Mouse (Mus musculus) neural tube, embryonic 11.5 days (tissue): ENCODE results near the gene Itpr1. TPM values are rescaled to one million over a fixed set of nuclear protein-coding genes. Genes with fewer than 3 reads are reported as not detected.

ENCODE experiments used
- ATAC-seq: fragments of 200-750 bp; cut with Nextera tagmentation; 2 replicates; pipeline ENCODE4 v1.8.0; 2017; ENCODE audit warnings: moderate number of reproducible peaks, mild to moderate bottlenecking, moderate TSS enrichment, moderate library complexity; ENCODE audit not compliant: insufficient read depth, low FRiP score, low TSS enrichment
- DNase-seq: peaks from one replicate; pipeline ENCODE4 v3.0.0-alpha.2; 2015; ENCODE audit warnings: low spot score
- H3K27ac ChIP-seq: fragments of 300-500 bp; sonication (generic); 2 replicates; pipeline ENCODE4 v1.5.1; 2014; ENCODE audit warnings: low read depth, mild to moderate bottlenecking, low read length
- H3K27me3 ChIP-seq: fragments of 300-500 bp; sonication (generic); 2 replicates; pipeline ENCODE4 v1.6.1; 2014; ENCODE audit warnings: mild to moderate bottlenecking, low read length, mixed read lengths; ENCODE audit not compliant: control insufficient read depth, insufficient read depth
- H3K36me3 ChIP-seq: fragments of 300-500 bp; sonication (generic); 2 replicates; pipeline ENCODE4 v1.6.1; 2014; ENCODE audit warnings: mild to moderate bottlenecking, low read length, moderate library complexity, mixed read lengths; ENCODE audit not compliant: control insufficient read depth, insufficient read depth
- H3K4me1 ChIP-seq: fragments of 300-500 bp; sonication (generic); 2 replicates; pipeline ENCODE4 v1.6.1; 2014; ENCODE audit warnings: low read length, mixed read lengths; ENCODE audit not compliant: control insufficient read depth, insufficient read depth
- H3K4me2 ChIP-seq: fragments of 300-500 bp; sonication (generic); 2 replicates; pipeline ENCODE4 v1.6.1; 2014; ENCODE audit warnings: low read depth, mild to moderate bottlenecking, moderate library complexity
- H3K4me3 ChIP-seq: fragments of 300-500 bp; sonication (generic); 2 replicates; pipeline ENCODE4 v1.5.1; 2014; ENCODE audit warnings: low read depth, low read length
- H3K9ac ChIP-seq: fragments of 300-500 bp; sonication (generic); 2 replicates; pipeline ENCODE4 v1.6.1; 2014; ENCODE audit warnings: mild to moderate bottlenecking, low read length
- H3K9me3 ChIP-seq: fragments of 300-500 bp; sonication (generic); 2 replicates; pipeline ENCODE4 v1.6.1; 2016; ENCODE audit warnings: low read length; ENCODE audit not compliant: control insufficient read depth
- WGBS: fragments of 180-500 bp; shearing (Covaris S2); extraction: QIAGEN DNeasy Blood & Tissue Kit; methylation state at CpG from one replicate; pipeline ENCODE4 v1.1.7; 2014; 5-methylcytosine and 5-hydroxymethylcytosine counted together
- polyA plus RNA-seq: library from polyadenylated mRNA; unstranded; fragments of >200 nt; fragmentation: Nextera tagmentation; extraction: Ambion mirVana; gene quantifications from 2 replicates; pipeline ENCODE4 v1.2.1, GENCODE M21; 2014

Itpr1 gene
- polyA plus RNA-seq, 1 experiment from 2014 or later = 8.4 TPM

DNA sequence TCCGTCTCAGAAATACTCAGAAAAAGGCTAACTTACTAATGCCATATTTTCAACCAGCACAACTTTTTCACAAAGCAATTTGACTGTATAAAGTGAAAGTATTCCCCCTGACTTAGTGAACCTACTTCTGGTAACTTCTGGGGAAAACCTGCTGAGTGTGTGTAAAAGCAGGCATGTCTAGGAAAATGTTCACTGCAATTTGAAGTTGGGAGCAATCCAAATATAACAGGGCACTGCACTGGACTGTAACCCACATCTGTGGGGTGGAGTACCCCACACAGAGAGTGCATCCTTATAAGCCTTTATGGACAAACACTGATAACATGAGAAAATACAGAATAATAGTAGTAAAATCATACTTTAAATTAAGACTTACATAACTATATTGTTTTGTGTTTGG is 303.4 kb downstream of the Itpr1 start:
- H3K36me3 ChIP-seq = no peaks in the 10 kb centered on the region
- no peak overlapping the region for H3K4me2 ChIP-seq
- H3K9ac ChIP-seq = no peak overlapping the region
- no peaks in the 10 kb centered on the region for H3K4me1 ChIP-seq
- ATAC-seq (no peak), DNase-seq (no peak)
- H3K9me3 ChIP-seq = no peaks in the 10 kb centered on the region
- H3K4me3 ChIP-seq = no peak overlapping the region
- H3K27me3 ChIP-seq = no peaks in the 10 kb centered on the region
- no peak overlapping the region for H3K27ac ChIP-seq
- WGBS = 88% methylated on average over 1 of the region's 1 CpGs

- ATAC-seq = no peak
- Histone ChIP-seq H3K9me3 (no peaks in the 10 kb centered on the region), H3K9ac (no peak overlapping the region), H3K4me3 (no peak overlapping the region), H3K4me2 (no peak overlapping the region), H3K4me1 (no peaks in the 10 kb centered on the region), H3K36me3 (no peaks in the 10 kb centered on the region), H3K27me3 (no peaks in the 10 kb centered on the region), H3K27ac (no peak overlapping the region)
- DNase-seq = no peak
- WGBS = 85% methylated on average over 12 of the region's 12 CpGs
These were observed 304.5 kb downstream of the Itpr1 start for GRCm38 (mm10) chr6:108517241-108517981.

- no peaks in the 10 kb centered on the region for H3K36me3 ChIP-seq
- H3K27me3 ChIP-seq = no peaks in the 10 kb centered on the region
- 88% methylated on average over 1 of the region's 1 CpGs for WGBS
- no peak overlapping the region for H3K4me2 ChIP-seq
- DNase-seq (no peak), ATAC-seq (no peak)
- no peaks in the 10 kb centered on the region for H3K4me1 ChIP-seq
- no peak overlapping the region for H3K9ac ChIP-seq
- no peak overlapping the region for H3K4me3 ChIP-seq
- H3K9me3 ChIP-seq = no peaks in the 10 kb centered on the region
- no peak overlapping the region for H3K27ac ChIP-seq
These were observed 305.1 kb downstream of the Itpr1 start for GRCm38 (mm10) chr6:108517986-108518385.

DNA sequence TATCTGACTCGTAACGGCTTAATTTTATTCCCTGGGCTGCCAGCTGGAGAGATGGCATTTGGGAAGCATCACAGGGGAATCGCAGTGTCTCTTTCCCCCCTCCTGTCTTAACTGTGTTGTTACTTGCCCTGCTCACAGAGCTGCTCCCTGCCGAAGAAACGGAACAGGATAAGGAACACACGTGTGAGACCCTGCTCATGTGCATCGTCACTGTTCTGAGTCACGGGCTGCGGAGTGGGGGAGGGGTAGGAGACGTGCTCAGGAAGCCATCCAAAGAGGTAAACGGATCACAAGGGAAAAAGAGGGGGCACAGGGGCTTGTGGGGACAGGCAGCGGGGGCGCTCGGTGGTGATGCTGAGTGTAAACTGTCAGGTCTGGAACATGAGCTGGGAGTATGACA is 305.7 kb downstream of the Itpr1 start:
- no peak overlapping the region for H3K4me2 ChIP-seq
- H3K27ac ChIP-seq = no peak overlapping the region
- DNase-seq (no peak), ATAC-seq (no peak)
- 84% methylated on average over 14 of the region's 14 CpGs for WGBS
- H3K4me3 ChIP-seq = no peak overlapping the region
- no peaks in the 10 kb centered on the region for H3K4me1 ChIP-seq
- H3K9me3 ChIP-seq = no peaks in the 10 kb centered on the region
- H3K27me3 ChIP-seq = no peaks in the 10 kb centered on the region
- no peak overlapping the region for H3K9ac ChIP-seq
- no peaks in the 10 kb centered on the region for H3K36me3 ChIP-seq

DNA sequence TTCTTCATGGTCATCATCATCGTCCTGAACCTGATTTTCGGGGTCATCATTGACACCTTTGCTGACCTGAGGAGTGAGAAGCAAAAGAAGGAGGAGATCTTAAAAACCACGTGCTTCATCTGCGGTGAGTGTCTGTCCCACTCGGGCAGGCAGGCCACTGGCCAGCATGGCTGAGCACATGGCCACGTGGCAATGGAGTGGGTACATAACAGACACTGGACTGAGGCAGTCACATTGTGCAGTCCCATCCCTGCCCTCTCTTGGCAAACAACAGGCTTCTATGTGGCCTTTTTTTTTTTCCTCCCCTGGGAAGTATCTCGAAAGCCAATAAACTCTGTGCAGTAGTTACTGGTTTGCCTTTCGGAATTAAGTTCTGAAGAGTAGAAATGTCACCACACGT is 306.4 kb downstream of the Itpr1 start:
- 93% methylated on average over 9 of the region's 9 CpGs for WGBS
- no peak overlapping the region for H3K27ac ChIP-seq
- no peak overlapping the region for H3K4me2 ChIP-seq
- no peaks in the 10 kb centered on the region for H3K27me3 ChIP-seq
- H3K4me1 ChIP-seq = no peaks in the 10 kb centered on the region
- no peak overlapping the region for H3K9ac ChIP-seq
- H3K9me3 ChIP-seq = no peaks in the 10 kb centered on the region
- DNase-seq (no peak), ATAC-seq (no peak)
- H3K4me3 ChIP-seq = no peak overlapping the region
- no peaks in the 10 kb centered on the region for H3K36me3 ChIP-seq

DNA sequence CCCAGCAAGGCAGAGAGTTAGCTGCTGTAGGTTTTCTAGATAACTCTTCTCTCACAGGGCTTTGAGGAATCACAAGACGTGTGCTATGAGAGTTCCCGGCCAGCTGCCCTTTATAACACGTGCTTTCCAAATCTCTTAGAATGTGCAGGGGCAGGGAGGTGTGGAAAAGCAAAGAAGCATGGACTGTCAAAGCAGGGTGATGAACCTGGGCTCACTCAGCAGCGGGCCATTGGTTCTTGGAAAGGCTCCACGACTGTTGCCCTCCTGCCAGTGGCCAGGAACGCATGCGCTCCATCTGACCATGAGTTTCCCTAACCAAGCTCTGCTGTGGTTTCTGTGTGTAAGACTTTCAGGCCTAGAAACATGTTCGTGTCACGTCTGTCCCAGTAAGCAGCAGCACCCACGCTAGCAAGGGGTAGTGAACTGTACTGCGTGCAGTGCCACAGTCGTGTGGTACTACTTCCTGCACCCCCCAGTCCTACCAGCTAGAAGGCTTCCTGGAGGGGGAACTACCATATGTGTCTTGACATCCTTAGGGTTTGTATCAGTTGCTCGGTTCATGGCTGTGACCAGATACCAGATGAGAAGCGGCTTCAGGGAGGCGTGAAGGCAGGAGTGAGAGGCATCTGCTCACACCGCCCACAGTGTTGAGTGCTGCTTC is 311.2 kb downstream of the Itpr1 start:
- DNase-seq = no peak
- 95% methylated on average over 16 of the region's 16 CpGs for WGBS
- no peaks in the 10 kb centered on the region for H3K9me3 ChIP-seq
- no peaks in the 10 kb centered on the region for H3K4me1 ChIP-seq
- H3K27me3 ChIP-seq = no peaks in the 10 kb centered on the region
- no peak overlapping the region for H3K4me2 ChIP-seq
- H3K9ac ChIP-seq = no peak overlapping the region
- H3K27ac ChIP-seq = no peak overlapping the region
- no peak overlapping the region for H3K4me3 ChIP-seq
- ATAC-seq = no peak
- H3K36me3 ChIP-seq = no peaks in the 10 kb centered on the region

- H3K4me2 ChIP-seq = no peak overlapping the region
- 92% methylated on average over 10 of the region's 10 CpGs for WGBS
These were observed 311.7 kb downstream of the Itpr1 start for GRCm38 (mm10) chr6:108524617-108525010.

DNA sequence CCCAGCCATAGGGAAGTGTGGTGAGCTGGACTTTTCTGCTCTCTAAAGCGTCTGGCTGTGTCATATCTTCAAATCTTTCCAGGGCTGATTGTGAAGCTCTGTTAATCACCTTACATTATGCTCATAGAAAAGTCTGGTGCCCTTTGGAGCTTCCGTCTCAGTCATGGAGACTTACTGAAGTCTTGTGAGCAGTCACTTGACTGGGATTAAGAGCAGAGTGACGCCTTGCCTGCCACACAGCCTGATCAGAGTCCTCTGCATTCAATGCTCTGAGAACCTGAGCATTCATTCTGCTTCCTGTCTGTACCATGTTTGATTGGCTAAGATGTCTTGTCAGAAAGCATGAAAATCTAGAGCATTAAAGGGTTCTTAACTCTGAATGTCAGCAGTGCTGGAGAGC is 314.7 kb downstream of the Itpr1 start:
- H3K36me3 ChIP-seq = no peaks in the 10 kb centered on the region
- H3K4me3 ChIP-seq = no peak overlapping the region
- H3K27ac ChIP-seq = no peak overlapping the region
- DNase-seq = no peak
- no peak overlapping the region for H3K4me2 ChIP-seq
- no peak for ATAC-seq
- no peak overlapping the region for H3K9ac ChIP-seq
- H3K4me1 ChIP-seq = 0 out of 2 replicates have a peak, but pooled peaks cover 2% of the 10 kb centered on the region
- H3K9me3 ChIP-seq = no peaks in the 10 kb centered on the region
- 90% methylated on average over 3 of the region's 3 CpGs for WGBS
- no peaks in the 10 kb centered on the region for H3K27me3 ChIP-seq

More at GRCm38 (mm10) chr6:108524617-108525010, 311.7 kb downstream of the Itpr1 start:
- DNase-seq (no peak), ATAC-seq (no peak)
- Histone ChIP-seq H3K27ac (no peak overlapping the region), H3K4me1 (no peaks in the 10 kb centered on the region), H3K4me3 (no peak overlapping the region), H3K36me3 (no peaks in the 10 kb centered on the region), H3K9me3 (no peaks in the 10 kb centered on the region), H3K27me3 (no peaks in the 10 kb centered on the region), H3K9ac (no peak overlapping the region)

DNA sequence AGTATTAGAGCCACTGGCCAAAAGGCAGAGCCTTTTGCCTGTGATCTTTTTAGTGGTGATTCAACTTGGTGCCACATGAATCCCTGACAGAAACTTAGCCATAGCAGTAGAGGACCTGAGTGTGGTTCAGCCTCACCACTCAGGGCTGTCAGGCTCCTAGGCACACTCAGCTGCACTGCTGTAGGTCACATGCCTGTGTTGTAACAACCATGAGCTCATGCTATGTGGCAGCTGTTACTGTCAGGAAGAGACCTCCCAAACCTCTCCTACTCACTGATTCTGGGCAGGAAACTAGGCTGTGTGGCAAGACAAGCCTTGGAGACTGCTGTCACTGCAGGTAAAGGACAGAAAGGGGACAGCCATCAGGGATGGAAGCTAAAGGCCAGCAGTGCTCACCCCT is 315.1 kb downstream of the Itpr1 start:
- DNase-seq = no peak
- no peak overlapping the region for H3K27ac ChIP-seq
- no peak for ATAC-seq
- 0 out of 2 replicates have a peak, but pooled peaks cover 2% of the 10 kb centered on the region for H3K4me1 ChIP-seq
- H3K9me3 ChIP-seq = no peaks in the 10 kb centered on the region
- H3K4me3 ChIP-seq = no peak overlapping the region
- no peak overlapping the region for H3K4me2 ChIP-seq
- H3K9ac ChIP-seq = no peak overlapping the region
- H3K36me3 ChIP-seq = no peaks in the 10 kb centered on the region
- H3K27me3 ChIP-seq = no peaks in the 10 kb centered on the region
